Mouse (Mus musculus) kidney, postnatal 14 days (tissue): ENCODE data around the gene Olfr1414.
"Not testable (repeated sequence)": the region's sequence is repeated elsewhere in the genome, so short reads cannot be mapped to it uniquely, and the experiment has no call there.

Experiments used
- DNase-seq: peaks from one replicate; pipeline ENCODE4 v3.0.0; 2022; ENCODE audit warnings: mixed read lengths

Olfr1414 gene

GRCm38 (mm10) chr1:92518561-92518960 lies at the start of gene Olfr1414:
Gene Olfr1414 (minus strand): TSS chr1:92518661.
- DNase-seq: no peak

DNA sequence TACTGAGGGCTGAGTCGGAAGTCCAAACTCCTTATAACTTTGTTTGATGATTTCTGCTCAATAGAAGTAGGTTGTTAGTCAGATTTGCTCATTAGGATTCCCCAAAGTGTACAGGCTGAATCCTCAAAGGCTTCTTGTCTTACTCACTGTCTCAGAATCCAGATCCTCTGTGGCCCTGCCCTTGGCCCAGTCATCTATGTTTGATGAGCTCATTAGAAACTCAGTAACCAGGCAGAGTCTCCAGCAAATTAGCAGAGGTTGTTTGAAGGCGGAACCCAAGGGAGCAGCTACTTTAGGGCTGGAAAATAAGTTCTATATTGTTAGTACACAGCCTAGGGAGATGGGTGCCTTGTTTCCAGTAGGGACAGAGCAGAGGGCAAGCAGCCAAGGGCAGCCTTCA lies 27.5 kb upstream of the Olfr1414 start:
- DNase-seq: no peak

DNA sequence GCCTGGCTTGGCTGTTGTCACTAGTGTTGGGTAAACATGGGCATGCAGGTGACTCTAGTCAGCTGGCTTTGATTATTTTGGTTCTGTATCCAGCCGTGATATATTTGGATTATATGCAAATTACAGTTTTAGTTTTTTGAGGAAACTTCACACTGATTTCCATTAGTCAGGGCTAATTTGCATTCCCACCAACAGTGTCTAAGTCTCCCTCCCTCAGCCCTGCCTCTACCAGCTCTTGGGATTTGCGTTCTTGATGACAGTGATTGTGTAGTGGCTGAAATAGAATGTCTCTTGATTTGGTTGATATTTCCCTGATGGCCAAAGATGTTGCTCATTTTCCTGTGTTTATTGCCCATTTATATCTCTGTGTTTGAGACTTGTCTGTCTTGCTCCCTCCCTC lies 20.6 kb upstream of the Olfr1414 start:
- DNase-seq: no peak

DNA sequence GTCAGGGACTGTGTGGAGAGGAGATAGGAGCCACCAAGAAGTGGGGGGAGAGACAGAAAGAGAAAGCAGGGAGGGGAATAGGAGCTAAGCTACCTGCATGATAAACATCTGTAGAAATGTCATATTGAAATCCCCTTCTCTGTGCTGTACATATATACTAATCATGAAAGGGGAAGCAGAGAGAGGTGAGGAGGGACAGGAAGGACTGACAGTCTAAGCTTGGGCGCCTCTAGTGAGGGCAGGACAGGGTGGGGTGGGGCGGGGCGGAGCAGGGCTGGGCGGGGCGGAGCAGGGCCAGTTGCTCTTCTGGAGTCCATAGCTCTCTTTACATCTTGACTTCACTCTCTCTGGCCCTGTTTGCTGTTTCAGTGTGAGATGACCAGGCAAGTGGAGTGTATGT lies 18.5 kb upstream of the Olfr1414 start:
- no peak for DNase-seq

- DNase-seq: no peak
Measured at GRCm38 (mm10) chr1:92523764-92524163, 5.3 kb upstream of the Olfr1414 start.

DNA sequence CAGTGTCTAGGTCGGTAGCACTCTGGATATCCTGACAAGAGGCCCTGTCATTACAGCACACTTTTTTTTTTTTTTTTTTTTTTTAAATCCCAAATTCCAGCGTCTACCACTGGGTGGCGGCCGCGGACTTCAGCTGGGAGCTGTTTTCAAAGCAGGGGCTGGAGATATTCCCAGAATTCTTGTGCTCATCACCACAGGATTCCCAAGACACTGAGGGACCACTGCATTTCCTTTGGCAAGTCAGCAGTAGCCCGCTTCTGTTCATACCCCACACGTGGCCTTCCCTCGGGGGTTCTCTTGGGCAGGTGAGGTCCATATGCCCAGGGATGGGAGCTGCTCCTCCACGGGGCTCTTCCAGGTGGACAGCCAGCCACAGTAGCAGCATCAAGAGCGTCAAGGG lies 2.9 kb upstream of the Olfr1414 start:
- DNase-seq: peak; percentile 38

DNA sequence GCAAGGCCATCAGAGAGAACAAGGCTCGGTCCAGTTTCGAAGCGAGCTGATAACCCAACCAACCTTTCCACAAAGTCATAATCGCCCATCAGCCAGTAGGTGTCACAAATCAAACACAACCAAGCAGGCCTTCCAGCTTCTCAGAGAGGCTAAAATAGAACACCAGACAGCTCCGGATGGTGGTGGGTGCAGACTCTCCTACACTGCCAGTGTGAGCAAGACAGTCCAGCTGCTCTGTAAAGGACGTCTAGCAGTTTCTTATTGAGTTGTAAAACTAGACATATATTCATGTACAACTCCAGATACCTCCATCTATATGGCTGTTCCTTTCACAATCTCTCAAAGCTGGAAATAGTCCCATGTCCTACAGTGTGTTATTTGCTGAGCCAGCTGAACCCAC lies 585 bp upstream of the Olfr1414 start:
- no peak for DNase-seq

- DNase-seq: no peak
Measured at GRCm38 (mm10) chr1:92515390-92515789, 3.1 kb downstream of the Olfr1414 start.

GRCm38 (mm10) chr1:92511646-92512045 lies 6.8 kb downstream of the Olfr1414 start:
- not testable (repeated sequence) for DNase-seq

DNA sequence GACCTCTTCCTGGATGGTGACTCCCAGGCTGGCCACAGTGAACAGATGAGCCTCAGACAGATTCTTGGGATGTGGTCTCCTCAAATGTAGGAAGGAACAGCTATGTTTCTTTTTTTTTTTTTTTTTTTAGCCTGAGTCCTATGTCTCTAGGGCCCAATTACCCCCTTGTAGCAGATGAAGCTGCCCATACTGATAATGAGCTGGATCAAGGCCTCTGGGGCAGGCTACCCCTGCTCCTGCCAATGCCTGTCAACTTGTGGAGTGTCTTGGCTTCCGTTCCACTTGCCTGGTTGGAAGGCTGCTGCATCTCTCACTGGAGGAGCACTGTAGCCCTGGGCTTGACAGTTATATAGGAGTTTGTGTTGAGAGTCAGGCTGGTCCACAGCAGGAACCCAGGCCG lies 22.5 kb downstream of the Olfr1414 start, which contains the start of gene Olfr1415:
Gene Olfr1415 (minus strand): TSS at position 101 of the 400 bp plus-strand sequence.
- no peak for DNase-seq

DNA sequence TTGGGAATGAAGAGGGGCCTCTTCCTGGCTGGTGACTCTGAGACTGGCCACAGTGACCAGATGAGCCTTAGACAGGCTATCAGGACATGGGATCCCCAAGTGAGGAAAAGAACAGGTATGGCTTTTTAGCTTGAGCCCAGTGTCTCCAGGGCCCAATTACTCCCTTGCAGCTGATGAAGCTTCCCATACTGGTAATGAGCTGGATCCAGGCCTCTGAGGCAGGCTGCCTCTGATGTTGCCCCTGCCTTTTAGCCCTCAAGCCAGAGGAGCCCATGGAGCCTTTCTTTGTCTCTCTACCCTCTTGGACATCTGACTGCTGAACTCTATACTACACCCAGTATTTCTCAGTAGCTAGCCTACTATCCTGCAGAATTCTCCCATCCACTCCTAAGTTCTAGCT lies 33.4 kb downstream of the Olfr1414 start, which contains the start of gene Olfr1416:
Gene Olfr1416 (minus strand): TSS at position 101 of the 400 bp plus-strand sequence.
- no peak for DNase-seq

DNA sequence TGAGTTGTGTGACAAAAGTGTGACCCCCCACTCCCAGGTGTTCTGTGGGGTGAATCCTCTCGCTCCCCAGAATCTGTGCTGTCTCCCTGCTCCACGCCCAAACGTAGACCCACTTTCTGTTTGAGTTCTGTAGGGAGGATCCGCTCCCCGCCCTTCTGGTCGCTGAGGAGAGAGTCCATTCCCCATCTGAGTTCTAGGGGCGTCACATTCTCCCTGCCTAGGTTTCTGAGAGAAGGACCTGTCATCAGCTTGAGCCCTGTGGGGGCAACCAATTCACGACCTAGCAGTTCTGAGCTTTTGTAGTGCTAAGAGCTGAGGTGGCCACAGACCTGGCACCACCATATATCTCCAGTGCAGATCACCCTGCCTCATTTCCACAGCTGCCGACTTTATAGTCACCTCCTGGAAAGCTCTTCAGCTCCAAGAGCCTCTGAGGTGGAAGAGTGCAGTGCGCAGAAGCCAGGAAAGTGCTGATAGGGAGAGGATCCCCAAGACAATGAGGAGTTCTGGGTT lies 44.3 kb downstream of the Olfr1414 start:
- DNase-seq: no peak

GRCm38 (mm10) chr1:92473165-92474041 lies 45.1 kb downstream of the Olfr1414 start, which contains the start of gene Ndufa10:
Gene Ndufa10 (minus strand): TSS chr1:92473860.
- peak; percentile 94 for DNase-seq

DNA sequence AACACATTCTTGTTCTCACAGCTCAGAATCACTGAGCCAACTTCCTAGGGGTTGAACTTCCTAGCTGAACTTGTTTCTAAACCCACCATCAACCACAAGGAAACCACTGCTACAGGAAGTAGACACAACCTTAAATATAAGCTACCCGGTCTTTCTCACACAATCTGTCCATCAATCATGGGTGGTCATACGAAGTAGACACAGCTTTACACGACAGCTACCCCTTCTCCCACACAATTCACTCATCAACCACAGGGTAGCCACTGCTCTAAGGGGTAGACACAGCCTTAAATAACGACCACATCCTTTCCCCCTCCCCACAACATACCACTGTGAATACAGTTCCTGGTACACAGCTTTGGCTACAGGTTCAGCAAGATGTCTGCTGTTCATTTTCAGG lies 49.6 kb downstream of the Olfr1414 start:
- no peak for DNase-seq

DNA sequence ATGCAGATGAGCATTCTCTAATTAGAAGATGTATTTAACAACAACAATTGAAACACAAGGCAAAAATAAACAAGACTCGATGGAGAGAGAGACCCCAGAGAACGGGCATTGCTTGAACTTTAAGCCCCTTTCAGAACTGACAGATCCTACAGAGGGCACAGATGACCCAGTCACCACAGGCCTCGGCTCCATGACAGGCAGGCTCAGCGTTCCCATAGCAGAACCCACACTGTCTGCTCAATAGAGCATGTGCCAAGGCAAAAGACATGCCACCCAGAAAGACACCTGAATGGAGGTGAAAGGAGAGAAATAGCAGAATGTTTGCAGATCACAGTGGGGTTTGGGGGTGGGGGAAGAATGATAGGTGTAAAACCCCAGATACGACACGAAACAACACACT lies 60.0 kb downstream of the Olfr1414 start:
- DNase-seq: no peak

DNA sequence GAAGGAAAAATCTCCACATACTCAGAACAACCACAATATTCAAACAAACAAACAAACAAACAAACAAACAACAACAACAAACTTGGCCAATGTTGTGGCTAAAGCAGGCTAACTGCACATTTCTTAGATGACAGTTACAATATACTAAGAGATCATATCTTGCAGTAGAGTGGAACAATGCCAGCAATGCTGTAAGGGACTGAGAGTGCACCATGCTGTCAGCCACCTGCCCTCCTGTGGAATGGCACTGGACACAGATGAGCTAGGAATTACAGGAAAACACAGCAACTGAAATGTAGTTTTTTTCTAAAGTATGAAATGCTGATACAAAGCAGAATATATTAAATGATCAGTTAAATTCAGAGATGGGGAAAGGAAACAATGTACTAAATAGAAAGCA lies 60.7 kb downstream of the Olfr1414 start:
- DNase-seq: no peak
